Mouse (Mus musculus) common myeloid progenitor, adult 5-6 weeks (primary cell): ENCODE results near the gene Ube2n. TPM values are rescaled to one million over a fixed set of nuclear protein-coding genes. Genes with fewer than 3 reads are reported as not detected.
A peak's percentile ranks its signal among the peaks of the same experiment; 100 is the strongest.

Experiments used
- ATAC-seq: replicated peaks from 2 replicates; pipeline ENCODE4 v1.8.0; 2016; ENCODE audit warnings: low read depth, mild to moderate bottlenecking, moderate TSS enrichment, inconsistent platforms; ENCODE audit not compliant: poor library complexity, severe bottlenecking
- total RNA-seq: library from RNA; stranded (forward); fragments of 200-1000, 187-1606 nt; gene quantifications from 2 replicates; pipeline ENCODE4 v1.2.3, GENCODE M21; 2017

Gene Ube2n
- total RNA-seq = 146 and 182 TPM in 2 replicates

DNA sequence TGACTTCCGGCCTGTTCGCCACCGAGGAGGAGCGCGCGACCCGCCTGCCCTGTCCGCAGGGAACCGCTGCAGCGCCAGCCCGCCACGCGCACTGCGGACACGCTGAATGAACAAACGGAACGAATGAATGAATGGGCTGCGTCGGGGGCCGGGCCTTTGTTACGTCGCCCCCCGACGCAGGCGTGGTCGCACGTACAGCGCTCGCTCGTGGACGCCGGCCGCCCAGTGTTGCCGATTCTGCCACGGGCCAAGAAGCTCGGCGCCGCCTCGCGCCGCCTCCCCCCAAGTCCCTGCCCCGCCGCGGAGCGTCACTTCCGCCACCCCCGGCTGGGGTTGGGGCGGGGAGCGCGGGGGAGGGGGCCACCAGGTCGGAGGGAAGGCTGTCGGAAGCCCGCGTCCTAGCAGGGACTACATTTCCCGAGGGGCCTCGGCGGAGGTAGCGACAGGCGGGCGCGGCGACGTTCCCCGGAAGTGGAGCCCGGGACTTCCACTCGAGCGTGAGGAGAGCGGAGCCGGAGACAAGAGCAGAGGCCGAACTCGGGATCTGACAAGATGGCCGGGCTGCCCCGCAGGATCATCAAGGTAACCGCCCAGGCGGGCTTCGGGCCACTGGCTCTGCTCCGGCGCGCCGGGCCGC lies at the start of gene Ube2n:
Gene Ube2n (plus strand): TSS at position 490 of the 637 bp plus-strand sequence.
- peak; percentile 92 for ATAC-seq

DNA sequence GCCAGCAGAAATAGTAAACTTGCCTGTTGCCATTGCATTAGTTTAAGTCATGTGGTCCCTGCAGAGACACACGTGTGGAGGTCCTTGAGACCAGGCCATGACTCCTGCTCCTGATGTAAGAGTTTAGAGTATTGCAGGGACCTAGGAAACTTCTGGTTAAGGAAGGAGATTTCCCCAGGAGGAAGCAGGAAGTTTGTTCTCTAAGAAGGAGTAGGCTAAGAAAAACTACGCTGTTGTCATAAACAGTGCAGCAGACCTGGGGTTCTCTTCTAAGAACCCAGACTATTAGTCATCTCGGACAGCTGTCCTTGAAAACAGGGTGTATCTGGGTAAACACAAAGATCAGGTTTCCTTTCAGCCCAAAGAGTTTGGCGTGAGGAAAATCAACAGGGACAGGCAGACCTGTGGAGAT lies 49.5 kb upstream of the Ube2n start:
- ATAC-seq = no peak

DNA sequence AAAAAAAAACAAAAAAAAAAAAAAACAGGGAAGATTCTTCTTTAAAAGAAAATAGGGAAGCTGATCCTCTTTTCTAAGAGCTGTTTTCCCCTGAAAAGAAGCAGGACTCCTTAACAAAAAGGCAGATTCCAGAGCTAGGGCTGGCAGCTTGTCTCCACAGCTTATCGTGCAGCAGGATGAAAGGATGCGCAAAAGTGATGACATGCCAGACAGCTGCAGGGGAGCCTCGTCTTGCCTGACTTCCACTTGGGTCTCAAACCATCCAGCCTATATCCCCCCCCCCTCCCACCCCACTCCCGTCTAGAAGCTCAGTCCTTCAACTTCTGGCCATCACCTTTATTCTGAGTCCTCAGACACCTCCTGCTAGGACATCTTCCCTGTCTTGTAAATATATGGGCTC lies 46.1 kb upstream of the Ube2n start:
- ATAC-seq = no peak

DNA sequence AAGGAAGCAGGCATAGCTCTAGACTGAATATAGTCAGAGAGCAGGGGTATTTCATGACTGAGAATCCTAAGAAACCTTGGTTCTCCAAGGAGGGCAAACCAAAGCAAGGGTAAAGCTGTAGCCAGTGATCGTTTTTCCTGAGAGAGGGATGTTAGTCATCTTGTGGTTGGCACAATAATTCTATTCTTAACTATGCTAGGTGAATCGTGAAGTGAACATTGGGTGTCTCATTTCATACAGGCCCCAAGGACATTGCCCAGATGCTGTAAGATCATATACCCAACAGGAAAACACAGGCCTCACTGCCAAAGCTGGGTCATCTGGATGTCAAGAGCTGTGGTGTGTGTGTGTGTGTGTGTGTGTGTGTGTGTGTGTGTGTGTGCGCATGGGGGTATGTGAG lies 43.8 kb upstream of the Ube2n start:
- no peak for ATAC-seq

DNA sequence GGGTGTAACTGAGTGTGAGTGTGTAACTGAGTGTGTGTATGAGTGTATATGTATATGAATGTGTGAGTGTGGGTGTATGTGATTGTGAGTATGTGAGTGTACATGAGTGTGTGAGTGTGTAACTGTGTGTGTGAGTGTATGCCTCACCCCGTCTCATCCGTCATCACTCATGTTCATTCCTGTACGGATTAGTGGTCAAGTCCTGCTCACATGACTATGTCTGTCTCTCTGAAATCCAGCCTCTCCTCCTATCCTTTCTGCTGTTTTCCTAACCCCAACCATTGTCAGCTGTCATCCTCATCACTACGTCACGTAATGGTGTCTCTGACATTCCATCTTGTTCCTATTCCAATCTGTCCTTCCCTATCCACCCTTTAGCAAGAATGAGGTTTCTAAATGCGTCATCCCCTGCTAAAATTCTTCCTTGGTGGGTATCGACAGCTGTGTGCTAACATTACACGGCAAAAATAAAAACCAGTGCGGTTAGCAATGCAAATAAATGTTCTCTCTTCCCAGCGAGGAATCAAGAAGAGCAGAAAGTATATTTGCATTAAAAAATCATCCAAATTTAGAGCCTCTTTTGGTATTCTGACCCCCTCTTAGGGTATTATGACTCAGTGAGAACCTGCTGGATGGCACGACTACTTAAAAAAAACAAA lies 42.9 kb upstream of the Ube2n start:
- ATAC-seq = no peak

DNA sequence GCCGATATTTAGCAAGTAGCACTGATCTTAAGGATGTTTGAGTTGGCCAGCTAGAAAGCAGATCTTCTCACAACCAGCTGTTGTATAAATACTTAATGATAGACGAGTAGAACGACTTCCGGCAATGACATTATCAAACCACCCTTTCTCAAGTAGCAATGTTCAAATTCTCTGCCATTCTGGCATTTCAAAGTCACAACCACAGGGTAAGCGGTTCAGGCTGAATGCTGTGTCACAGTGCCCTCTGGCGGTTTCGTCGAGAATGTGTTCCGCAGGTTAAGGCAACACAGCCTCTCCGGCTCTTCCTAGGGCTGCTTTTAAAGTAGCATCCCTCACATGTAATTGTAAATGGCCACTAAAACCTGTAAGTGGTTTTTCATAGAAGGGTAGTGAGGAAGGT lies 39.0 kb upstream of the Ube2n start:
- peak; percentile 99 for ATAC-seq

DNA sequence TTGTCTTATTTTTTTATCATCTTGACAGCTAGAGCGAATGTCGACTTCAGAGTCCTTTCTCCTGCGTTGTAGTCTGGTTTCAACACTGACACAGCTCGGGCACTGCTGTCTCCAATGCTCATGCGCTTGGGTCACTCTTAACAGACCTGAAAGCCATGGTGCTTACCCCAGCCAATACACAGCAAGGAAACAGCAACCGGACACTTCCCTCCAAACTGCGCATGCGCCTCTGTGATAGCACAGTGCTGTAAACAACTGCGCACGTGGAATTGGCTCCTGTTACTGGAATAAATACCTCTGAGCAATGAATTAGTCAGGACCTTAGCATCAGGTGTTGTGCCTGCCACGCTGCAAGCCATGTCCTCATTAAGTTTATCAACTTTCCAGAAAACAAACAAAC lies 37.4 kb upstream of the Ube2n start:
- no peak for ATAC-seq

DNA sequence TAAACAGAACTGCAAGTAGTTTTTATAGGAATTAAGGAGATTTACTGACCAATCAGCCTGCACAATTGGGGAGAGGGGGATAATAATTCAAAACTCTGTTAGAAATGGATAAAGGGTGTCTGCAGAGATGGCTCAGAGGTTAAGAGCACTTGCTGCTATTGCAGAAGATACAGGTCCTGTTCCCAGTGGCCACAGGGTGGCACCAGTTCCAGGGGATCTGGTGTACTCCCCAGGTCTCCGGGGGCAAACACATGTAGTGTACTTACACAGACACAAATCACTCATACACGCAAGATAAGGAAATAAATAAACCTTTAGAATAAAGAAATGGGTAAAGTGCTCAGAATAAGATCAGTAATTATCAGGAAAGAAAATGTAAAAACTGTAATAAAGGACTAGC lies 25.3 kb upstream of the Ube2n start:
- no peak for ATAC-seq

DNA sequence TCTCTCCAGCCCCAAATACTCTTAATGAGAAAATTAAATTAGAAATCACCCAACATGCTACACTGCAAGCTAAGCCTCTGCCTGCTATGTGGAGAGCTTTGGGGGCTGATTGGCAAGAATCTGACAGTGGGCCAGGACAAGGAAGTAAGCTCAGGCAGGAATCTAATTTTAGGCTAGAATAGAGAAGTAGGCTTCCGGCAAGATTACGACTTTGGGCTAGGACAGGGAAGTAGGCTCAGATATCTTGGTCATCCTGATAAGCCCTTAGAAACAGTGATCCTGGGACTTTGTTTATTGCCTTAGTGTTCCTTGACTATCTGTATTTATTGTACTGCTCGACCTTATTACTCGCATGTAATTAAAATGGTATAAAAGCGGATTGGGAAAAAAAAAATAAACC lies 20.7 kb upstream of the Ube2n start:
- no peak for ATAC-seq

DNA sequence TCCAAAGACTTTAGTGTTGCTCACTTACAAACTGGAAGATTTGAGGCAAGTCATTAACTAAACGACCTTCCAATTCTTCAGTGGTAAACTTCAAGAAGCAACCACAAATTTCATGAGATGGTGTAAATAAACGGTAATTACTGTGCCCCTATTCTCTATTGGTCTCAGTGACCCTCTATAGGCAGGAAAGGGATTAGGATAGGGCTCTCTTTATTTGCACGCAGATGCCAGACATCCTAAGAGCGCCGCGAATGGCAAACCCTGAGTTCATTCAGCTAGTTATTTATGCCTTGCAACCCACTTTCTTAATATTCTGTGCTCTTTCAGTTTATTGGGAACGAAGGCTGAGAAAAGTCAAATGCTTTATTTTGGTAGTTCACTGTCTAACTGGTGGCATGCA lies 13.9 kb upstream of the Ube2n start:
- peak; percentile 30 for ATAC-seq

DNA sequence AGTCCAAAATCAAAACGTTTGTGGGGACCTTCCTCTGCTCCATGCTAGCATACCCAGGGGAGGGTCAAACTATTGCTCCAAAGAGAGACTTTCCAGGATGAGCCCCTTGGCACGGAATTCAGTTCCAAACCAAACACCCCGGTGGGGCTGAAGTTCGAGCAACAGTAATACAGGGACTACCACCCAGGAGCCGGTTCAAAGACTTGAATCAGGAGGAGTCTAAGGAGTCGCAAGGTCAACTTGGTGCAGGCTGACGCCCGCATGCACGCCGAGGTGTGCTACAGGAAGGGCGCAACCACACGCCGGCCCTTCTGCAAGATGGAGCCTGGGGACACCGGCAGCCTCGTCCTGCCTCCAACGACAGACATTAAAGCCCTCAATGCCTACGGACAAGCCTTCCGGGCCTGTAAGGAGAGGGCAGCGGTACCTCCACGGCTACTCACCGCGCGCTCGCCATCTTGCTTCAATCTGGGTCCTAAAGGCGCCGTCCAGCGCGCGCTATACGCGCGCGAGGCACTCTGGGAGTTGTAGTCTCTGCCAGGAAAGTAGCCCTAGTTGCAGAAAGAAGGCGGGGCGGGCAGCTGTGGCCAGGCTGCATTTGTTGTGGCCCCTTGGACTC lies 13.4 kb upstream of the Ube2n start, which contains the start of gene Mrpl42:
Gene Mrpl42 (minus strand): TSS at position 478 of the 619 bp plus-strand sequence.
- ATAC-seq = peak; percentile 97

DNA sequence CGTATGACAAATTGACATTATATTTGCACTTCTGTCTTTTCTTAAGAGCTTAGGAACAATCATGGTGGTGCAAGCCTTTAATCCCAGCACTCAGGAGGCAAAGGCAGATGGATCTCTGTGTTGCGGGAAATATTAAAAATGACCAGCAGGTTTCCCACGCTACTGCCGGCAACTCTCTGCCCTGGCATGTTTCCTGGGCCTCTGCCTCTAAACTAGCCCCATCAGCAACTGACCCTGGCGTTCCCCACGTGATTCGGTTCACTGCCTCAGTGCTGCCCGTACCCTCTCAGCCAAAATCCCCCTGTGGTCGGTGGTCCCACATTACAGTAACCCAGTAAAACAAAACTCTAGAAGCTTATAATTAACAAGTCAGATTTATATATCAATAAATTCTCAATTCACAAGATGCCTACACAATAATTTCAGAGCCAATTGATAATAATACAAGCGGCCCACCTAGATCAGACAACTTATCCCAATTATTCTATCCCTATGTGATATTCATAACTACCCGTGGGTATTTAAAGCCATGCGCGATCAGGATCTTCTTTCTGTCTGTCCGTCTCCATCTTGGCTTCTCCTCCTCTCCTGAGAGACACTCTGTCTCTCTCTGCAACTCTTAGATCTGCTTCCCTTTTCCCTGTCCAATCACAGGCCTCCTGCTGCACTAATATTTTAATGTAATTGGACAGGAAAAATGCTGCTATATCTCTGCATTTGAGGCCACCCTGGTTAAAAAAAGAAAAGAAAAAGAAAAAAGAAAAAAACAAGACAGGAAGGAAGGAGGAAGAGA lies 11.3 kb upstream of the Ube2n start:
- ATAC-seq = no peak

DNA sequence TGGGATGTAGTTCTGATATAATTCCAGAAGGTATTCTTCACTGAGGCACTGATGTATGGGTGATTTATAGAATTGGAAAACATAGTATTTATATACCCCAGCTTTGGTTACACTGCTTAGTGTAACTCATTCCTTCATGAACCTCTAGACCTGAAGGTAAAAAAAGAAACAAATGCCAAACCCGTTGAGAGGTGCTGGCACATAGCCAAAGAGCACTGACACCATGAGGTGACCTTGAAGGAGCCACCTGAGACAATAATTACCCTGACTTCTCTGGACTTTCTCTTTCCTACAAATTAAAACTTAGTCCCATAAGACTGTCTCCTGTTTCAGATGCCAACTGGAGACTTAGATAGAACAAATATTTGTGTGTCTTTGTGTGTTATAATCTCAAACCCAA lies 10.6 kb upstream of the Ube2n start:
- no peak for ATAC-seq

DNA sequence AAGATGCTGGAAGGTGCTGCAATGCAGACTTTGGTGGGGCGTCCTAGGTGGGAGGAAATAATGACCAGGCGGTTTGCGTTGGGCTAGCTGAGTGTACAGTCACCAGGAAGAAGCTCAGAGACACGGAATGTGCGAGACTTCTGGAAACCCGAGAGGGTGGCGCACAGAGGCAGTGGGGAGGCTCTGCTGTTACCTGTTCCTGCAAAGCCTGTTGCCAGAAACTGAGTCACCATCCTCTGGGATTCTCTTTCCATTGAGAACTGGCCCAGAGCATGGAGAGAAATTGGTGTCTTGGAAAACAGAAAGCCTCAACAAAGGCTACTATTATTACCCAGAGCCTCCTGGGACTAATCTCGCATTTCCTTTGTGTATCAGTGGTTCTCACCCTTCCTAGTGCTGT lies 6.8 kb upstream of the Ube2n start:
- ATAC-seq = no peak

DNA sequence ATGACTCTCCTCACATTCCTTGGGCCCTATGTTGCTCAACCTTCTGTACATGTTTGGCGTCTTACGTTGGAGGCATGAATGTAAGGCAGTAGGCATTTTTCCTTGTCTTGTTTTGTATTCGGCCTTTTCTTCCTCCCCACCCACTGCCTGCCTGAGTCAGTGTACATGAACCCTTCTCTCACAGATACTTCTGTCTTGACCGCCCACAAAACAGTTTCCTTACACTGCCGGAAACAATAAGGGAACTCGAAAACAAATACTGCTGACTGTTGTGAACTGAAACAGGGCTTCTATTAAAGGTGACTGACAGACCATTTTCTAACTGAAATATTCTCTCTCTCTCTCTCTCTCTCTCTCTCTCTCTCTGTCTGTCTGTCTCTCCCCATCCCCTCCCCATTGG lies 6.2 kb upstream of the Ube2n start:
- peak; percentile 79 for ATAC-seq

DNA sequence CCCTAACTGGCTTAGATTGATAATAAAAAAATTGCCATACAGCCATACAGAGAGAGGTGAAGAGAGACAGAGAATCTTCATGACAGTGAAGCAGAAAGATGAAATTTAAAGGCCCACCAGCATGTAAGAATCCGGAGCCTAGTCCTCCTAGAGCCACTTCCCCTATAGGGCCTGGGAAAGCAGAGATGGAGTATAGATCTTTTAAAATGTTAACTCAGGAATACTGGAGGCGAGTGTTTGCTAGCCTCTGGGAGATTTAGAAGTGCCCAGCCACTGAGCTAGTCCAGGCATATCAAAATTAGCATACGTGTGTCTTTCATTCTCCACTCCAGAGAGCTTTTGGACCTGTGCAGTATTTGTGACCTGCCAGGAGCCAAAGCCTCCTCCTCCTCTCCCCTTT lies 5.7 kb upstream of the Ube2n start:
- ATAC-seq = no peak

DNA sequence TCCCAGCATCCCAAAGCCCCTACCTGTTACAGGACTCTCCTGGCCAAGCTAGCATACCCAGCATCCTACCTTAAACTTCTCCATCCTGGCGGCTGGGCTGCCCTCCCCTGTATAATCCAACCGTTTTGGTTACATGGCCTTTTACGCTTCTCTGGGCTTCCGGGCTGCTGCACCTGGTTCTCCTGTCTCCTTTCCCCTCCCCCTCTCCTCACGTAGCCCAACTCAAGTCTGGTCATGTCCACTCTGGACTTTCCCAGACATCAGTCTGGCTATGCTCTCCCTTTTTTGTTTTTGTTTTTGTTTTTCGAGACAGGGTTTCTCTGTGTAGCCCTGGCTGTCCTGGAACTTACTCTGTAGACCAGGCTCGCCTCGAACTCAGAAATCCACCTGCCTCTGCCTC lies 2.3 kb upstream of the Ube2n start:
- no peak for ATAC-seq

DNA sequence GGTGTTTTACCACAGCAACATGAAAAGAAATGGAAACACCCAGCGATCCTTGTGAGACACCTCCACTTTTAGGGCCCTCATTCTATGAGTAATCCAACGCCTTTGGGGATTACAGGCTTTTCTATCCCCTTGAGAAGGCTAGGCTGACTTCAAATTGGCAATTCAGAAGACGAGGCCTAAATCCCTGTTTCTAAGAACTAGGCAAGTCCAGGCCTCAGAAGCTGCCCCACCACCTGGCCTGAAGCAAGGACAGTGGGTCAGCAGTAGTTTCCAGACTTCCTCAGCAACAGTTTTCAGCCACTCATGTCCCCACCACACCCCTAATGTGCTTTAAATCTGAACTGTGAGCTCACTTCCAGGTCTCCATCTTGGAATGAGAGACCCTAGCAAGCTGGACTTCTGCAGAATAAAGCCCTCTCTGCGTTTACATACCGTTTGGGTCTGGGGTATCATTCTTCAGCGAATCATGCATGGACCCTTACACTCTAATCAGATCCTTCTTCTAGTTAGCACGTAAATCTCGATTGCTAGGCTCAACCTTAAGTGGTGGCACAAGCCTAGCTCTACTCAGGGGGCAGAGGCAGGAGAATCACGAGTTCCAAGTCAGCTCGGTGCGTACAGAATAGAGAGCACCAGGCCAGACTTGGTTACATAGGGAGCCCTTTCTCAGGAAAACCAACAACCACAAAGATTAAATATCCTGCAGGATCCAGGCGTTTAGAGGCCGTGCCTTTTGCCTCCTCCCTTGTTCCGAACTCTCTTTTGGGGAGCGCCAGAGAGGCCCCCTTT lies 983 bp upstream of the Ube2n start:
- no peak for ATAC-seq

DNA sequence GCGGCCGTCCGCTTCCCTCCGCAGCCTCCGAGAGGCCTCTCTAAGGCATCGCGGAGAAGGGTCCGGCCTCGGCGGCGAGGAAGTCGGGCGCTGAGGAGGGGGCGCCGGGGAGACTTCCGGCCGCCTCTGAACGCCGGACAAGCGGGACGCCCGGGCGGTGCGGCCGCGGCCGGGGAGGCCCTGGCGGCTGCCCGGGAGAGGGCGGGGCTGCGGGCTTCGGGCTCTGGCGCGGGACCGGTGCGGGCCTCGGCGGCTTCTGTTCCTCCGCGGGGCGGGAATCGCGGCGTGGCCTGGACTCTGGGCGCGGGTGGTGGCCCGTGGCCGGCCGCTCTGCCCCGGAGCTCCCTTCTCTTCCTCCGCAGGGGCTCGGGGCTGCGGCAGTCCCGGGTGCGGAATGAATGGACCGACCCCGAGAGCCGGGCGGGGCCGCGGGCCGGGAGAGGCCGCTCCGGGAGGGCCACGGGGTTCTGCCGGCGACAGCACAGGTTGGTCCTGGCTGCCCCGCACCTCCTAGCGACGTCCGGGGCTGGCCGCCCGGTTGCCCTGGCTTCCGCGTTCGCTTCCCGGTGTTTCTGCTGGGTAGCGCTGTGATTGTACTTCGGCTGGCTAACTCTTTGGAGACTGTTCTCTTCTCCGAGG lies 467 bp downstream of the Ube2n start:
- ATAC-seq = peak; percentile 20; the same call in 1 of the 2 replicates

DNA sequence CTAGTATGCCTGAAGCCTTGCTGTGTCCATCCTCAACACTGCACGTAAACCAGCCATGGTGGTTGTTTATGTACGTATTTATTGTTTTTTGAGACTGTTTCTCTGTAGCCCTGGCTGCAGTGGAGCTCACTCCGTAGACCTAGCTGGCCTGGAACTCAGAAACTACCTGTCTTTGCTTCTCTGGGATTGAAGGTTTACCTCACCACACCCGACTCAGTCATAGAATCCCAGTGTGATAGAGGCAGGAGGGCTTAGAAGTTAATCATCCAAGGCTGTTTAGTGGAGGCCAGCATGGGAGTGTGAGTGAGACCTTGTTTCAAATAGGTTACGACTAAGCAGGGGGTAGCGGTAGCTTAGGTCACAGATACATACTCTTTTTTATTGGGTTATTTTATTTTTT lies 2.7 kb downstream of the Ube2n start:
- no peak for ATAC-seq
